Mouse (Mus musculus): Measurements from ENCODE around the gene Ginm1. TPM values are rescaled to one million over a fixed set of nuclear protein-coding genes. Genes with fewer than 3 reads are reported as not detected.

Ginm1 gene
- polyA plus RNA-seq, 1 experiment = 14.5 TPM

- Histone ChIP-seq H3K4me3 (ENCODE audit: insufficient read depth, poor library complexity, severe bottlenecking) (no peak overlapping the region), H3K79me3 (ENCODE audit: low read depth) (no peaks in the 10 kb centered on the region), H3K79me2 (ENCODE audit: control insufficient read depth, insufficient read depth) (no peaks in the 10 kb centered on the region), H3K36me3 (ENCODE audit: control insufficient read depth, insufficient read depth) (no peaks in the 10 kb centered on the region), H3ac (ENCODE audit: control insufficient read depth, insufficient read length, low read depth) (no peak overlapping the region), H3K27me3 (ENCODE audit: control insufficient read depth, insufficient read depth, insufficient read length) (no peaks in the 10 kb centered on the region)
- TF ChIP-seq MYOG (IDR thresholded peaks at IDR 0.05; ENCODE audit: control insufficient read depth, extremely low read depth, insufficient read length) (no peak), CEBPB (IDR thresholded peaks at IDR 0.05; ENCODE audit: low read depth) (no peak), USF1 (IDR thresholded peaks at IDR 0.05; ENCODE audit: low read depth) (no peak), FOSL1 (IDR thresholded peaks at IDR 0.05; ENCODE audit: insufficient read depth, low read length, poor library complexity, severe bottlenecking) (no peak), MAX (IDR thresholded peaks at IDR 0.05) (no peak), CTCF (IDR thresholded peaks at IDR 0.05; ENCODE audit: control insufficient read depth, insufficient read depth, insufficient read length) (no peak)
These were observed 40.9 kb upstream of the Ginm1 start for GRCm38 (mm10) chr10:7833377-7834165.

- no peaks in the 10 kb centered on the region for H3K79me3 ChIP-seq (ENCODE audit: low read depth)
- H3K79me2 ChIP-seq (ENCODE audit: control insufficient read depth, insufficient read depth) = no peaks in the 10 kb centered on the region
- H3K36me3 ChIP-seq (ENCODE audit: control insufficient read depth, insufficient read depth) = no peaks in the 10 kb centered on the region
- H3ac ChIP-seq (ENCODE audit: control insufficient read depth, insufficient read length, low read depth) = no peak within 1 kb of the TSS
- no peak for TF ChIP-seq CTCF (IDR thresholded peaks at IDR 0.05; ENCODE audit: control insufficient read depth, insufficient read depth, insufficient read length)
- TF ChIP-seq MAX (IDR thresholded peaks at IDR 0.05) = no peak
- no peak for TF ChIP-seq MYOG (IDR thresholded peaks at IDR 0.05; ENCODE audit: control insufficient read depth, extremely low read depth, insufficient read length)
- TF ChIP-seq MYOD1 (IDR thresholded peaks at IDR 0.05; ENCODE audit: control insufficient read depth, insufficient read length, low read depth) = no peak
- TF ChIP-seq USF1 (IDR thresholded peaks at IDR 0.05; ENCODE audit: low read depth) = no peak
- H3K4me3 ChIP-seq (ENCODE audit: insufficient read depth, poor library complexity, severe bottlenecking) = no peak within 1 kb of the TSS
- H3K27me3 ChIP-seq (ENCODE audit: control insufficient read depth, insufficient read depth, insufficient read length) = no peaks in the 10 kb centered on the region
These were observed 39.6 kb upstream of the Ginm1 start, which contains the start of gene Zc3h12d for GRCm38 (mm10) chr10:7832171-7832676. Gene Zc3h12d (plus strand): TSS chr10:7832470.

DNA sequence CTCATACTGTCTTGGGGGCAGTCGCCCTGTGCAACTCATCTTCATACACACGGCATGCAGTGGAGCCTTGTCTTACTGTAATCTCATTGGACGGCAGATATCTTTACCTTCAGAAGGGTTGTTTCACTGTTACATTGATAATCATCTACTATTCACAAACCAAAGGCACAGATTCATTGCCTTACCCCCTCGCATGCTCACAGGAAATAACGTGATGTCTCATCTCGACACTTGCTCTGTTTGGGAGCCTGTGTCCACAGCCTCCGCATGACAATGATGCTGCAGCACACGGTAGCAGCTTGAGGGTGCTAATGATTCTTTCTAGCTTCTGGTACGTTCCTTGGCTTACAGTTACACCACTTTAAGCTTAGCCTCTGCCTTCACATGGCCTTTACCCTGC lies 33.5 kb upstream of the Ginm1 start:
- Histone ChIP-seq H3K4me3 (ENCODE audit: insufficient read depth, poor library complexity, severe bottlenecking) (no peak overlapping the region), H3K79me2 (ENCODE audit: control insufficient read depth, insufficient read depth) (no peaks in the 10 kb centered on the region), H3K27me3 (ENCODE audit: control insufficient read depth, insufficient read depth, insufficient read length) (no peaks in the 10 kb centered on the region), H3K79me3 (ENCODE audit: low read depth) (no peaks in the 10 kb centered on the region), H3K36me3 (ENCODE audit: control insufficient read depth, insufficient read depth) (peaks cover 15% of the 10 kb centered on the region), H3ac (ENCODE audit: control insufficient read depth, insufficient read length, low read depth) (no peak overlapping the region)
- no peak for TF ChIP-seq FOSL1 (IDR thresholded peaks at IDR 0.05; ENCODE audit: insufficient read depth, low read length, poor library complexity, severe bottlenecking)
- TF ChIP-seq MAX (IDR thresholded peaks at IDR 0.05) = no peak
- no peak for TF ChIP-seq USF1 (IDR thresholded peaks at IDR 0.05; ENCODE audit: low read depth)
- TF ChIP-seq MYOG (IDR thresholded peaks at IDR 0.05; ENCODE audit: control insufficient read depth, extremely low read depth, insufficient read length) = no peak

GRCm38 (mm10) chr10:7825281-7825665 lies 32.6 kb upstream of the Ginm1 start:
- H3ac ChIP-seq (ENCODE audit: control insufficient read depth, insufficient read length, low read depth) = no peak overlapping the region
- no peak overlapping the region for H3K4me3 ChIP-seq (ENCODE audit: insufficient read depth, poor library complexity, severe bottlenecking)
- H3K27me3 ChIP-seq (ENCODE audit: control insufficient read depth, insufficient read depth, insufficient read length) = no peaks in the 10 kb centered on the region
- TF ChIP-seq FOSL1 (IDR thresholded peaks at IDR 0.05; ENCODE audit: insufficient read depth, low read length, poor library complexity, severe bottlenecking) = no peak
- TF ChIP-seq MAX (IDR thresholded peaks at IDR 0.05) = no peak
- no peak for TF ChIP-seq CEBPB (IDR thresholded peaks at IDR 0.05; ENCODE audit: low read depth)
- no peak for TF ChIP-seq MYOG (IDR thresholded peaks at IDR 0.05; ENCODE audit: control insufficient read depth, extremely low read depth, insufficient read length)
- TF ChIP-seq USF1 (IDR thresholded peaks at IDR 0.05; ENCODE audit: low read depth) = no peak
- TF ChIP-seq CTCF (IDR thresholded peaks at IDR 0.05; ENCODE audit: control insufficient read depth, insufficient read depth, insufficient read length) = no peak
- TF ChIP-seq MYOD1 (IDR thresholded peaks at IDR 0.05; ENCODE audit: control insufficient read depth, insufficient read length, low read depth) = no peak
- H3K79me3 ChIP-seq (ENCODE audit: low read depth) = no peaks in the 10 kb centered on the region
- H3K79me2 ChIP-seq (ENCODE audit: control insufficient read depth, insufficient read depth) = no peaks in the 10 kb centered on the region
- peaks cover 24% of the 10 kb centered on the region for H3K36me3 ChIP-seq (ENCODE audit: control insufficient read depth, insufficient read depth)

- no peak overlapping the region for H3K4me3 ChIP-seq (ENCODE audit: insufficient read depth, poor library complexity, severe bottlenecking)
- TF ChIP-seq CEBPB (IDR thresholded peaks at IDR 0.05; ENCODE audit: low read depth) (no peak), FOSL1 (IDR thresholded peaks at IDR 0.05; ENCODE audit: insufficient read depth, low read length, poor library complexity, severe bottlenecking) (no peak), USF1 (IDR thresholded peaks at IDR 0.05; ENCODE audit: low read depth) (no peak), CTCF (IDR thresholded peaks at IDR 0.05; ENCODE audit: control insufficient read depth, insufficient read depth, insufficient read length) (no peak)
These were observed 32.1 kb upstream of the Ginm1 start for GRCm38 (mm10) chr10:7824663-7825280.

More at GRCm38 (mm10) chr10:7824663-7825280, 32.1 kb upstream of the Ginm1 start:
- H3K27me3 ChIP-seq (ENCODE audit: control insufficient read depth, insufficient read depth, insufficient read length) = no peaks in the 10 kb centered on the region
- no peaks in the 10 kb centered on the region for H3K79me3 ChIP-seq (ENCODE audit: low read depth)
- H3K79me2 ChIP-seq (ENCODE audit: control insufficient read depth, insufficient read depth) = no peaks in the 10 kb centered on the region
- peaks cover 28% of the 10 kb centered on the region for H3K36me3 ChIP-seq (ENCODE audit: control insufficient read depth, insufficient read depth)
- no peak overlapping the region for H3ac ChIP-seq (ENCODE audit: control insufficient read depth, insufficient read length, low read depth)

All from C2C12 (cell line).